Mouse (Mus musculus): ENCODE measurements around the gene Trafd1.

Gene Trafd1

DNA sequence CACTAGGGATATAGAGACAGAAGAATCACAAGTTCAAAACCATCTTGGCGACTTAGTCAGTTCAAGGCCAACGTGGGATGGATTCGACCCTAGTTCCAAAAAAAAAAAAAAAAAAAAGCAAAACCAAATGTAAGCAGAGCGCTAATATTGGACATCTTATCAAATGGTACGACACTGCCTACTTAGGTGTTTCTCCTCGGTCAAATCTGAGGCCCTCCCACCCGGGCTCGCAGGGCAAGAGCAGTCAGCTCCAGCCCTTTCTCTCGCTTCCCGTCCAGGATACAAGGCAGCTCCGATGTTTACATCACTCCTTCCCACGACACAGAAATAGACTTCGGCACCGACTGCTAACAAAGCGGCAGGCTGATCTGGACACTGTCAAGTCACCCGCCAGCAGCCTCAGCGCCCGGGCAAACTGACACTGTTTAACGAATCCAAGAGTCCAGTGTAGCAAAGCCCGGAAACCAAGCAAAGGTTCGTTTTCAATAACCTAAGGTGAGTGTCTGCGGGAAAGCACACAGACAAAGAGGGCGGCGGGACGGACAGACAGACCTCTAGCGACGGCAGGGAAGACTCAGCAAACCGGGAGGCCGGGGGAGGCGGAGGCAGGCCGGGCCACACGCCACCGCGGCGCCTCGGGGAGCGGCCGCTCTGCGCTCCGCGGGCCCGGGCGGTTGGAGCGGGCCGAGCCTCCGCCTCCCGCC lies 523 bp downstream of the Trafd1 start:
- DNase-seq (ENCODE audit: low spot score) = peak; percentile 61

DNA sequence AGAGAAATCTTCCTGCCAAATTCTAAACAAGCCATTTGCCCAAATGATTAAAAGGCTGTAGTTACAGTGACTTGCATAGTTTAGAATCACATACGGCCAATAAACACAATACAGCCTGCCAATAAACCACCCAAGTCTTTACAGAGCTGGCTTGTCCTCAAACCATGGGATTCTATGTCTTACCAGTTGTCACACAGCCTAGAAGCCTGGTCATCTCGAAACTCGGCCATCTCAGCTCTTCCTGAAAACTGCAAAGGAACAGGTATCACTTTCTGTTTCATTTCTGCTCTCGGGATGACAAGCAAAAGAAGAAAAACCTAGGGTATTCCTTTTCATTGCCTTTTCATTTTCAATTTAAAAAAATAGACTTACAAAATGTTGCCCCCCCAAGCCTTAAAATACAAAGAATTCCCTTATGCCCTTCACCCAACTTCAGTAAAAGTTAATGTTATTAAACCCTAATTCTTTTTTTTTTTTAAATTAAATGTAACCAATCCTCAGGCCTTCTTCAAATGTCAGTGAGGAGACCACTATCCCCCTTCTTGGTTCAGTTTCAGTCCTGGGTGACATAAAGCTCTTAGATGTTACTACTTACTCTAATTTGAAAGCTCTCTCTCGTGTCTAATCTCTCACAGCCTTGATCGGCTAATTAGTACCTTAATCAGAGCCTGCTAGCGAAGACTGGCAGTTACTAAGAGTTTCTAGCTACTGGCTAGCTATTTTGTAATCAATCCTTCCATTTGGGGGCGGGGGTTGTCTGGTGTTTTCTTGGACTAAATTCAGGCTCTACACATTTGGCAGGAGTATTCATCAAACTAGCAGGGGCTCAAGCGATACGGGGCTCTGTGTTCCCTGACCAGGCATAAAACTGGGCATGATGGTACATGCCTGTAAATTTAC lies 1.3 kb downstream of the Trafd1 start:
- DNase-seq (ENCODE audit: low spot score) = peak; percentile 22

GRCm38 (mm10) chr5:121380692-121381091 lies 4.7 kb downstream of the Trafd1 start:
- peak; percentile 17 for DNase-seq (ENCODE audit: low spot score)

GRCm38 (mm10) chr5:121378678-121379256 lies 6.7 kb downstream of the Trafd1 start:
- DNase-seq (ENCODE audit: low spot score) = no peak

DNA sequence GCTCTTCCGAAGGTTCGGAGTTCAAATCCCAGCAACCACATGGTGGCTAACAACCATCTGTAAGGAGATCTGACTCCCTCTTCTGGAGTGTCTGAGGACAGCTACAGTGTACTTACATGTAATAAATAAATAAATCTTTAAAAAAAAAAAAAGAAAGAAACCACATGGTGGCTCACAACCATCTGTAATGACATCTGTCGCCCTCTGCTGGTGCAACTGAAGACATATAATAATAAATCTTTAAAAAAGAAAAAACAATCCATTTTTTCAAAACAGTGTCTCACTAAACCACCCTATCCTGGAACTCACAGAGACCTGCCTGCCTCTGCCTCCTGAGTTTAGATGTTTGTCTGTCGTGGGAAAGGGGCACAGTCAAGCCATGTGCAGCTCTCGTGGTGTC lies 8.5 kb downstream of the Trafd1 start:
- DNase-seq (ENCODE audit: low spot score) = peak; percentile 68

GRCm38 (mm10) chr5:121374790-121375189 lies 10.6 kb downstream of the Trafd1 start:
- no peak for DNase-seq (ENCODE audit: low spot score)

DNA sequence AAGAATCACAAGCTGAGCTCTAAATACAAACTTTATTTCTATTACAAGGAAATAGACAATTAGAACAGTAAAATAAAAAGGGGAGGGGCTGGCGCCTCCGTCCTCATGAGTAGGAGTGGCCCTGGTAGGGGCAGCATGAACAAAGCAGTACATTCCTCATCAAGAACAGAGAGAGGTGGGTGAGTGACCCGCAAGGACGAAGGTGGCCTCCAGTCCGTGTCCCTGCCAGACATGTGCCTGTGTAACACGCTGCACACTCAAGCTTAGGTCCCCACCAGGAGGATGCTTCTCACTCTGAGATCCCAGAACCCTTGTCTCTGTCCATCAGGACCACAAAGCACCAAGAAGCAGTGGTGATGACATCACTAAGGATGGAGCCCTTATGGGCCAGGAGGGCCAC lies 13.7 kb downstream of the Trafd1 start:
- no peak for DNase-seq (ENCODE audit: low spot score)

DNA sequence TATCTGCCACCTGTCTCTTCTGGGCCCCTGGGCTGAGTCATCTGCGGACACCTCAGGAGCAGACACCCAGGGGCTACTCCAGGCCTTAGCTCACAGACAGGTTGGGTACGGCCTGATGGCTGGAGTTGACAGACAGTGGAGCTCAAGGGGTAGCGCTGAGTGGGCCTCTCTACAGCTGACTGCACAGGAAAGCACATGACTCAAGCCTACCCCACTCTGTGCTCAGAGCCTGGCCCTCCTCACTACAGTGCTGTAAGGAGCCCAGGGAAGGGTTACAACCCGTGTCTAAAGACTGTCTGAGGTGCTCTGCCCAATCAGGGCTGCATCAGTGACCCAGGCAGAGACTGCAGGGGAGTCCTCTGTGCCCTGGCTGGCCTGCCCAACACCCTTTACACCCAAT lies 18.2 kb downstream of the Trafd1 start:
- no peak for DNase-seq (ENCODE audit: low spot score)

GRCm38 (mm10) chr5:121366449-121367225 lies 18.8 kb downstream of the Trafd1 start:
- DNase-seq (ENCODE audit: low spot score) = no peak

DNA sequence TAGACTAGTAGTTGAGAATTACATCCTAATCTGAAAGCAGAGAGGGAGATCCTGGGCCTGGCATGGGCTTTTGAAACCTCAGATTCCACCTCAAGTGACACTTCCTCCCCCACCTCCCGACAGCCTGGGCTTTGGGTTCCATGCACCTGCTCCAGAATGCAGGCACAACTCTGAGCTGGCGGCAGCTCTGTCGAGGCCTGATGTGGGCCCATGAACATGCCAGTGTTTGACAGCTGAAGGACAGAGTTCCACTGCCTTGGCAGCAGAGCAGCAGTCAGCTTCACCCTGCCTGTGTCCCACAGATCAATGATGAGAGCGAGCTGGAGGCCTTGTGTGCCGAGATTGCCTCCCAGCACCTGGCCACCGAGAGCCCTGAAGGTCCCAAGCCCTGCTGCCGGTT lies 22.0 kb downstream of the Trafd1 start:
- DNase-seq (ENCODE audit: low spot score) = no peak

GRCm38 (mm10) chr5:121361696-121362095 lies 23.7 kb downstream of the Trafd1 start:
- DNase-seq (ENCODE audit: low spot score) = no peak

DNA sequence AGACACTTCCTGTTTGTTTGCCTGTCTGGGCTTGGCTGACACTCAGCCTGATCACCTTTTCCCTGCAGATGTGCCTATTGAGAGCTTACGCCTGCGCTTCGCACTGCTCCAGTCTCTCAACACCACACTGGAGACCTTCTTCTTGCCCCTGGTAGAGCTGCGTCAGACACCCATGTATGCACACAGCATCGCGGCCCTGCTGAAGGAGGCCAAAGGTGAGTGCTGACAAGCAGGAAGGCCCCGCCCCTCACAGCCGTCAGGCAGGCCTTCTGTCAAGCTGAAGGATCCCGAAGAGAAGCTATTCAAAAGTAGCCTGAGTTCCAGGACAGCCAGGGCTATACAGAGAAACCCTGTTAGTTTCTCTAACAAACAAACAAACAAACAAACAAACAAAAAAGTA lies 26.2 kb downstream of the Trafd1 start:
- no peak for DNase-seq (ENCODE audit: low spot score)

DNA sequence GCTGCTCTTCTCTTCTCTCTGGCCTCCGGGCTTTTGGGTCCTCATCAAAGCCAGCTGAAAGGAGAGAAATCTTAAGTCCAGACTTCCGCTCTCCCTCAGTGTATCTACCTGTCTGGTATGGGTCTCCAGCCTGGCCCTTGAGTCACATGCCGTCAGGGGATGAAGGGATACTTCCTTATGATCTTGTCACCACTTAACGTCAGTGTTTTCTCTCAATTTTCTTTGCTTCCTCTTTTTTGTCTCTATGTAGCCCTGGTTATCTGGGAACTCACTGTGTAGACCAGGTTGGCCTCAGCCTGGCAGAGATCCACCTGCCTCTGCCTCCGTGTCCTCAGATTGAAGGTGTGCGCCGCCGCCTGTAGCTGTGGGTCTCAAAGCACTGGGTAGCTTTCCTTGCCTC lies 41.4 kb downstream of the Trafd1 start:
- DNase-seq (ENCODE audit: low spot score) = no peak

DNA sequence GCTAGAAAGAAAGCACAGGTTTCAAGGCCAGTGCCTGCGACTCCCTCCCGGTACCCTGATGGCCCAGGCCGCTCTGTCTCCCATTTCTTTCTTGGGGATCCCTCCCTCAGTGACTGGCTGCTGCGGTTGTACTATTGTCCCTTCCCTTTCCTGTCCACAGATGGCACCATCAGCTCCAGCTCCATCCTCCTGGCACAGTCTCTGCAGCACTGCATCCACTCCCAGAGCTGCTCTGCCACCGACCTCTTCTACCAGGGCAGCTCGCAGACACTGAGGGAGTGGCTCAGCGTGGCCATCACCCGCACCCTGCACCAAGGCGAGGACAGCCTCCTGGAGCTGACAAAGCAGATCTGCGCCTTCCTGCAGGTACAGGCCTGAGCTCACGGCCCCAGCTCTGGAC lies 42.9 kb downstream of the Trafd1 start:
- no peak for DNase-seq (ENCODE audit: low spot score)

DNA sequence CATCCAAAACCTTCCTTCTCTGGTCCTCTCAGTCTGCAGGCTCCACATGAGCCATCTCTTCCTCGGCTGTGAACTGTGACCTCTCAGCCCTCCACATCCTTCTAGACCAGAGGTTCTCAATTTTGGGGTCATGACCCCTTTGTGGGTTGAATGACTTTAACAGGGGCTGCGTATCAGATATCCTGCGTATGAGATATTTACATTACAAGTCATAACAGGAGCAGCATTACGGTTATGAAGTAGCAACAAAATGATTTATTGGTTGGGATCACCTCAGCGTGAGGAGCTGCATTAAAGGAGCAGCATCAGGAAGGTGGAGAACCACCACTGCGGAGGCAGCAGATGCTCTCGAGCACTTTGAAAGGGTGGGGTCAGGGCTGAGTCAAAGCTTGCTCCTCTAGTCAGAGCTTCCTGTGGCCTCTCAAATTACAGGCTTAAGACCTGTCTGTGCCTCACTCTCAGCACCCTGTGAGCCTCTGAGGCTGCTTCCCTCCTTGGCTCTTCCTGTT lies 44.4 kb downstream of the Trafd1 start:
- DNase-seq (ENCODE audit: low spot score) = no peak

GRCm38 (mm10) chr5:121339507-121340230 lies 45.8 kb downstream of the Trafd1 start:
- no peak for DNase-seq (ENCODE audit: low spot score)

DNA sequence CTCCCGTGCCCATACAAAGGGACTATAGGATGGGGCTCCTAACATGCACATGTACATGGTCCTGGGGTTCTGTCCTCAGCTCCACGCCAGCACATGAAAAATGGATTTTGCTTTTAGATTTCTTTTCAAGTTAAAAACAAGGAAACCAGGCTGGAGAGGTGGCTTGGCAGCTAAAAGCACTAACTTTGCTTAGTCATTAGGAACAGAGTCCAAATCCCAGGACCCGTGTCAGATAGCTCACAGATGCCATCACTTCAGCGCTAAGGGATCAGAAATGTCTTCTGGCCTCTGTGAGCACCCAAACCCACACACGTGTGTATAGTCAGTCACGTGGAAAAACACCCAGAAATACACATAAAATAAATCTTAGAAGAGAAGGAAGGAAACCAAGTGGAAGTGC lies 48.7 kb downstream of the Trafd1 start:
- no peak for DNase-seq (ENCODE audit: low spot score)

DNA sequence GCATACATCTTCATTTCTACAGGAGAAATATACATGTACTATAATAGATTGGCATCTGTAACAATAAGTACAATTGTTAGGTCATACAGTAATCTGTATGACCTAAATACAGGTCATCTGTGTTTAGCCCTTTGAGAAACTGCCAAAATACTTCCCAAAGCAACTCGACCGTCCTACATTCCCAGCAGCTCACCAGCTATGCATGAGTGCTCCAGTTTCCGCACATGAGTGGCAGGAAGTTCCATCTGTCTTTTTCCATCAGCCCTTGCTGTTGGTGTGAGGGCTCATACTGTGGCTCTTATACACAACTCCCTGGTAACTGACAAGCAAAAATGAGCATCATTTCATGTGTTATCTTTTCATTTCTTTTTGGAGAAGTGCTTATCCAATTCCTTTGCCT lies 49.4 kb downstream of the Trafd1 start:
- DNase-seq (ENCODE audit: low spot score) = peak; percentile 18

GRCm38 (mm10) chr5:121335426-121335825 lies 50.0 kb downstream of the Trafd1 start:
- DNase-seq (ENCODE audit: low spot score) = no peak

DNA sequence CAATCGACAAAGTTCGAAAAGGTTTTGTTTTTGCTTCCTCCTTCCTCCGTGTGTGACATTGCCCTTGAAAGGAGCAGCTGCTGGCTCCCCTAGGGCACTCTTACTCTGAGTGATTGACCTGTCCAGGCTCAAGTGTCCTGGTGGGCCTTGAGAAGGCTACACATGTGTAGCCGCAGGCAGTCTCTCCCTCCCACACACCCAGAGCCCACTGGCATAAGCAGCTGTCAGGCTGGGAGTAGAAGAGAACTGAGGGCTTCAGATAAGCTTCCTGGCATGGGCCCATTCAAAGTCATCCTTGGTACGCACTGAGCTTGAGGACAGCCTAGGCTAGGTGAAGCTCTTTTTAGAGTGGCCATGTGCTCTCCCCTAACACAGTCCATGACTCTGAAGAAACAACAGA lies 51.0 kb downstream of the Trafd1 start:
- DNase-seq (ENCODE audit: low spot score) = no peak

- no peak for DNase-seq (ENCODE audit: low spot score)
Measured at GRCm38 (mm10) chr5:121333976-121334375, 51.5 kb downstream of the Trafd1 start.
